Mouse (Mus musculus): ENCODE measurements at regions not wholly inside any gene's neighbourhood (a gene's known extent, or its start where the extent isn't known, plus 50 kb on each side); places are given as distances from the start of the nearest gene placed in this dataset.

DNA sequence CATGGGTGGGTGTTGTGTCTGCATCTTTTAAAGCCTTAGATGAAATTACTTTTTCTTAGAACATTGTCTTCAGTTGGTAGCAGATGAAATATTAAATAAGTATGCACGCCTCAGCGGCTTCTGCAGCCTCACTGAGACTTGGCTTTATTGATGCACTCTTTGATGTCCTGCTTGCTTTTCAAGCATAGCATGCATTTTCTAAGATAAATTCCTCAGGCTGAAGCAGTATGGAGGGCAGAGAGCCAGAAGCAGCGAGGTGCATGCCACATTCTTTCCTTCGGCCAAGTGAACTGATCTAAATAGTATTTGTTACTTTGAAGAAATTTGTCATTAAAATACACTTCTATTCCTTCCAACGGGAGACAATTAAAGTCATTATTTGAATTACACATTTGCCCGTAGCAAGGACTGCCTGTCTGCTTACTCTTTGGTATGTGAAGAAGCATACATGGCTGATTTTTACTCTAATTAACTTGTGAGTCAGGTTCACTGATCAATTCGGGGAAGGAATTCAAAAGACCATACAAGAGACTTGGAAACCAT is 224.3 kb upstream of the Nrsn1 start:
- Histone ChIP-seq H3K4me3 (no peak overlapping the region), H3K36me3 (no peaks in the 10 kb centered on the region), H3K4me1 (no peaks in the 10 kb centered on the region), H3K27me3 (no peaks in the 10 kb centered on the region), H3K9ac (no peak overlapping the region), H3K9me3 (replicated peaks) (no peaks in the 10 kb centered on the region), H3K4me2 (replicated peaks) (no peak overlapping the region), H3K27ac (no peak overlapping the region)
- WGBS, result 59% methylated on average over 7 of the region's 7 CpGs
- no peak for ATAC-seq (ENCODE audit: low FRiP score)

- 67% methylated on average over 4 of the region's 4 CpGs for WGBS
- Histone ChIP-seq H3K36me3 (no peaks in the 10 kb centered on the region), H3K27ac (no peak overlapping the region), H3K9me3 (replicated peaks) (no peaks in the 10 kb centered on the region), H3K4me2 (replicated peaks) (no peak overlapping the region), H3K4me1 (no peaks in the 10 kb centered on the region), H3K27me3 (no peaks in the 10 kb centered on the region), H3K4me3 (no peak overlapping the region), H3K9ac (no peak overlapping the region)
- ATAC-seq (ENCODE audit: low FRiP score), result no peak
These were observed 219.7 kb upstream of the Nrsn1 start for GRCm38 (mm10) chr13:25490036-25490435.

GRCm38 (mm10) chr13:25483309-25483708 is 213.0 kb upstream of the Nrsn1 start:
- 94% methylated on average over 1 of the region's 1 CpGs for WGBS
- no peak overlapping the region for H3K4me2 ChIP-seq (replicated peaks)
- no peak for ATAC-seq (ENCODE audit: low FRiP score)
- no peaks in the 10 kb centered on the region for H3K4me1 ChIP-seq
- H3K4me3 ChIP-seq, result no peak overlapping the region
- no peaks in the 10 kb centered on the region for H3K27me3 ChIP-seq
- no peak overlapping the region for H3K9ac ChIP-seq
- H3K36me3 ChIP-seq, result no peaks in the 10 kb centered on the region
- H3K9me3 ChIP-seq (replicated peaks), result no peaks in the 10 kb centered on the region
- H3K27ac ChIP-seq, result no peak overlapping the region

DNA sequence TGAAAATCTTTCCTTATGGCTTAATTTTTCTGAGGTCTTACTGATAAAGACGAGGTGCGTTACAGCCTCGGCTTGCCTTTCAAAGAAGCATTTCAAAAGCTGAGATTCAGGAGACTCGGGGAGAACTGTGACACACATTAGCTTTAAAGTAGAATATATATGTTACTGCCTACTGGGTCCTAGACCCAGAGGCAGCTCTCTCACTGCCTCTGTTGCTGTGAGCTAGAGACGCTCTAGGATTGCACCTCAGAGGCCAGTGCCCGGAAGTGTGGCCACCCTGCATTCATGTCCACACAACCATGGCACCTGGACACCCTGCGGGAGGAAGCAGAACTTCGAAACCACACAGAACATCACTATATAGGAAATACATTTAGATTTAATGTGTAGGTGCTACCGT is 181.6 kb upstream of the Nrsn1 start:
- Histone ChIP-seq H3K9ac (no peak overlapping the region; the same call in 1 of the 2 replicates), H3K27ac (peak overlapping the region; percentile 64; the same call in 1 of the 2 replicates), H3K4me2 (replicated peaks) (peak overlapping the region; percentile 22; the same call in 1 of the 2 replicates), H3K36me3 (no peaks in the 10 kb centered on the region), H3K9me3 (replicated peaks) (no peaks in the 10 kb centered on the region), H3K27me3 (no peaks in the 10 kb centered on the region), H3K4me3 (no peak overlapping the region), H3K4me1 (peaks cover 11% of the 10 kb centered on the region; the same call in 1 of the 2 replicates)
- WGBS, result 67% methylated on average over 9 of the region's 9 CpGs
- 0 out of 2 replicates have a peak, but pooled peaks have one; percentile 52 for ATAC-seq (ENCODE audit: low FRiP score)

DNA sequence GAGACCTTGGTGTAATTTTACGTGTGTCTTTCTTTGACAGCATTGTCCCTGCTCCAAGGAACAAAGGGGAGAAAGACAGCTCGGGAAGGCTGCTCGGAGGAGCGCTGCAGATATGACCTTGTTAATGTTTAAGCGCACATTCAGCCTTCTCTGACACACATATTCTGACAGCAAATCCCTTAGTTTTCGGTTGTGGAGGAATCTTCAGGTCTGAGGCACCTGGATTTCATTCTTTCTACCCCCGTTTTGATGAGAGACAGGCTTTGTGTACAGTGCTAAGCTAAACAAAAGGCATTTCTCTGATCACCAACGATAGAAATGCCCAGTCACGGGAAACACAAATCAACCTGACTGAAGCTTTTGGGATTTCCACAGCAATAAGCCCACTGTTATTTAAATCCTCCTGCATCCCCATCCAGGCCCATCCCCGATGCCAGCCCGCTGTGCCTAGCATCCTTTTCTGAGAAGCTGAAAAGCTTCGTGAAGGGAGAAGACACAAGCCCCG is 181.1 kb upstream of the Nrsn1 start:
- Histone ChIP-seq H3K27me3 (no peaks in the 10 kb centered on the region), H3K27ac (peak overlapping the region; percentile 64), H3K4me3 (no peak overlapping the region), H3K4me2 (replicated peaks) (peak overlapping the region; percentile 22), H3K9ac (no peak overlapping the region), H3K36me3 (no peaks in the 10 kb centered on the region), H3K4me1 (peaks cover 11% of the 10 kb centered on the region; the same call in 1 of the 2 replicates), H3K9me3 (replicated peaks) (no peaks in the 10 kb centered on the region)
- ATAC-seq (ENCODE audit: low FRiP score), result no peak
- WGBS, result 21% methylated on average over 13 of the region's 13 CpGs

DNA sequence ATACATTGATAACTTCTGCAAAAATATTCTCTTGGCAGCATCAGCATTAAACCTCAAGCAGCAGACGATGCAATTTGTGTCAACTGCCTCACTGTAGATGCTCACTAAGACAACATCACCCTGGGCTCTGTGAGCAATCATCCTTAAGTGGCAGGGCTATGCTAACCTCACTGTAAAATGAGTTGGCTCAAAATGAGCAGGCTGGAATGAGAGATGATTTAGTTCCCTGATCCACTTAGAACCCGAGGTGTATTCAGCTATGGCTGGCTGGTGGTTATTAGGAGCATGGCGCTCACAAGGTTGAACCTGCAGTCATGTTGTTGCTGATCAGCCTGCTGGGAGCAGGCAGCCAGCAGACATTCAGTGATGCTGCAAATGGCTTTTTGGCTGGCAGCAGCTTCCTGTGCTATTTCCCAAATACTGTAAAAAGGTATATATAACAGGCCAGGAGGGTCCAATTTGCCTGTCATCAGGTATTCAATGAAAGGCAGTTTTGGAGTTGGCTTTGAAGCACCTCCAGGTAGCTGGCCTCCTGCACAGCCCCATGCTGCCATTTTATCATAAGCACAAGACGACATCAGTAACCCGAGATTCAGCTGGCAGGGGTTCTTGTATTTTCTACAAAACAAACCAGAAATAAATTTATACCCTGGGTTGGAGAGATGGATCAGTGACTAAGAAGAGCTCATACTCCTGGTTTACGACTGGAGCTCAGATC is 159.6 kb upstream of the Nrsn1 start:
- H3K9ac ChIP-seq, result no peak overlapping the region
- ATAC-seq (ENCODE audit: low FRiP score), result no peak
- H3K27me3 ChIP-seq, result no peaks in the 10 kb centered on the region
- H3K9me3 ChIP-seq (replicated peaks), result no peaks in the 10 kb centered on the region
- no peak overlapping the region; the same call in 1 of the 2 replicates for H3K27ac ChIP-seq
- no peaks in the 10 kb centered on the region for H3K4me1 ChIP-seq
- 69% methylated on average over 6 of the region's 6 CpGs for WGBS
- no peak overlapping the region for H3K4me2 ChIP-seq (replicated peaks)
- no peak overlapping the region for H3K4me3 ChIP-seq
- H3K36me3 ChIP-seq, result no peaks in the 10 kb centered on the region

GRCm38 (mm10) chr13:25403182-25403795 is 133.0 kb upstream of the Nrsn1 start:
- Histone ChIP-seq H3K27ac (peak overlapping the region; percentile 49), H3K9me3 (replicated peaks) (no peaks in the 10 kb centered on the region), H3K27me3 (no peaks in the 10 kb centered on the region), H3K9ac (no peak overlapping the region), H3K4me3 (no peak overlapping the region), H3K36me3 (no peaks in the 10 kb centered on the region), H3K4me1 (peaks cover 19% of the 10 kb centered on the region), H3K4me2 (replicated peaks) (no peak overlapping the region)
- ATAC-seq (ENCODE audit: low FRiP score), result peak; percentile 70
- whole genome bisulfite sequencing, result 34% methylated on average over 3 of the region's 3 CpGs

DNA sequence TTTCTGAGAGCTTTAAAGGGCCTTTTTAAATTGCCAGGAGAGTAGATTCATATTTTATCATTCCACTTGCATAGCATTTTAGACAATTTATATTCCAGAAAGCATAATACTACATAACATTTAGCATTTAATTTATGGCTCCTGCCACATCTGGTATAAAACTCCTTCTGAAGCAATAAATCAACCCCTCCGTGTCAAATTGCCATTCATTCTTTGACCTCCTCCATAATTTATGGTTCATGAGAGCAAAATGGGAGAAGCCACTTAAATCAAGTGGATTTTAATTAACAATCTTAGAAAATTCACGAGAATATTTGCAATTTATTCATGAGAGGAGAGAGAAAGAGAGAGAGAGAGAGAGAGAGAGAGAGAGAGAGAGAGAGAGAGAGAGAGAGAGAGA is 132.4 kb upstream of the Nrsn1 start:
- WGBS, result 24% methylated on average over 2 of the region's 2 CpGs
- peak overlapping the region; percentile 49 for H3K27ac ChIP-seq
- no peak overlapping the region for H3K4me3 ChIP-seq
- no peak overlapping the region for H3K4me2 ChIP-seq (replicated peaks)
- peaks cover 19% of the 10 kb centered on the region for H3K4me1 ChIP-seq
- no peaks in the 10 kb centered on the region for H3K9me3 ChIP-seq (replicated peaks)
- no peaks in the 10 kb centered on the region for H3K27me3 ChIP-seq
- no peak overlapping the region for H3K9ac ChIP-seq
- no peak for ATAC-seq (ENCODE audit: low FRiP score)
- H3K36me3 ChIP-seq, result no peaks in the 10 kb centered on the region

DNA sequence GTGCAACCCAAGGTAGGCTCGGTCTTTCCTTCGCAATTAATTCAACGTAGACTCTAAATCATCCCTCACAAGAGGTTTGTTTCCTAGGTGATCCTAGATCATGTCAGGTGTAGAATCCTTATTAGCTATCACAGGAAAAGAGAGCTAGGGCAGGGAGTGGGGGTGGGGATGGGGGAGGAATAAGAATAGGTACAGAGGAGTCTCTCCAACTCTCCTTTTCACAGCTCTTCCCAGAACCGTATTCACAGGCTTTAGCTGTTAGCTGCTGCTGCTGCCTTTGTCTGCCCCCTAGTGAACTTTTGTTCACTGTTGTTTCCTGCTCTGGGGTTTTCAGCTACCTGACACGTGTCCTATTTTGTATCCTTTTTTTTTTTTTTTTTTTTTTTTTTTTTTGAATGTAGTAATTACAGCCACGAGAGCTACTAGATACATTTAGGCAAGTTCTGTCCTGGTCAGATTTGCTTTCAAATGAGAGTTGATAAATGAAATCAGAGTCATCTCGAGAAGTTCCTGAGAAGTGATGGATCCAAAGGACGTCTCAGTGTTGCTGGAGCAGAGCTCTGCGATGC is 131.7 kb upstream of the Nrsn1 start:
- H3K36me3 ChIP-seq, result no peaks in the 10 kb centered on the region
- no peaks in the 10 kb centered on the region for H3K9me3 ChIP-seq (replicated peaks)
- peak overlapping the region; percentile 49 for H3K27ac ChIP-seq
- no peak overlapping the region for H3K9ac ChIP-seq
- peaks cover 19% of the 10 kb centered on the region for H3K4me1 ChIP-seq
- peak; percentile 47; the same call in 1 of the 2 replicates for ATAC-seq (ENCODE audit: low FRiP score)
- WGBS, result 35% methylated on average over 9 of the region's 9 CpGs
- H3K27me3 ChIP-seq, result no peaks in the 10 kb centered on the region
- H3K4me2 ChIP-seq (replicated peaks), result no peak overlapping the region
- H3K4me3 ChIP-seq, result no peak overlapping the region

DNA sequence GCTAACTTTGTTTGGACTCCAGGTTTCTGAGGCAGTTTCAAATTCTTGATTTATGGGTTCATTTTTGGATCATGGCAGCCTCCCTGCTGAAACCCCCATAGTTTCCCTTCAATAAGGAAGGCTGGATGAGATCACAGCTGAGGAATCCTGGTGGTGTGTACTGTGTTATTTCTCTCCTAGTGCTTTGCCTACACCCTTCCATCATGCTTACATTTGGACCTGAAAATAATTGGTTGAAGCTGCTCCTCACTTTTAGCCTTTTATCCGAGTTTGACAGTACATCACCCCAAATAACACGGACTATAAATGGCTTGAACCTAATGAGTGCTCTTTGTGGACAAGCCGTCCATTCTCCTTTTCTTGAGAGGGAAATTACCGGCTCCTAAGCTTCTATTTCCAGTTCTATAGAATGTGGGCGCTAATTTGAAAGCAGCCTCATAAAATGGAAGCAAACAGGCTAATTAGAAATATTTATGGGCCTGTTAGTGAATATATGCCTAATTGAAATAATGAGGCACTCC is 122.5 kb upstream of the Nrsn1 start:
- ATAC-seq (ENCODE audit: low FRiP score), result no peak

GRCm38 (mm10) chr13:25362627-25362967 is 92.3 kb upstream of the Nrsn1 start:
- Histone ChIP-seq H3K9ac (no peak overlapping the region), H3K4me1 (0 out of 2 replicates have a peak, but pooled peaks cover 5% of the 10 kb centered on the region), H3K27ac (no peak overlapping the region), H3K27me3 (no peaks in the 10 kb centered on the region), H3K9me3 (replicated peaks) (no peaks in the 10 kb centered on the region), H3K4me2 (replicated peaks) (no peak overlapping the region), H3K36me3 (no peaks in the 10 kb centered on the region), H3K4me3 (no peak overlapping the region)
- ATAC-seq (ENCODE audit: low FRiP score), result no peak
- 57% methylated on average over 4 of the region's 4 CpGs for WGBS

More for the DNA sequence above, 122.5 kb upstream of the Nrsn1 start:
- H3K4me3 ChIP-seq, result no peak overlapping the region
- WGBS, result 81% methylated on average over 5 of the region's 5 CpGs
- H3K27me3 ChIP-seq, result no peaks in the 10 kb centered on the region
- H3K9ac ChIP-seq, result no peak overlapping the region
- H3K9me3 ChIP-seq (replicated peaks), result 0 out of 2 replicates have a peak, but pooled peaks cover 4% of the 10 kb centered on the region
- no peaks in the 10 kb centered on the region for H3K36me3 ChIP-seq
- no peaks in the 10 kb centered on the region for H3K4me1 ChIP-seq
- no peak overlapping the region for H3K4me2 ChIP-seq (replicated peaks)
- H3K27ac ChIP-seq, result no peak overlapping the region
